Mouse (Mus musculus) liver, embryonic 14.5 days (tissue): Measurements from ENCODE around the gene Prss43. TPM values are rescaled to one million over a fixed set of nuclear protein-coding genes. Genes with fewer than 3 reads are reported as not detected.

Source experiments
- ATAC-seq: fragments of 200-750 bp; cut with Nextera tagmentation; 2 replicates; pipeline ENCODE4 v1.8.0; 2017; ENCODE audit warnings: moderate number of reproducible peaks, mild to moderate bottlenecking, moderate library complexity; ENCODE audit not compliant: insufficient read depth
- DNase-seq, 3 experiments: peaks; one replicate each; pipeline ENCODE4 v3.0.0-alpha.2; 2012 to 2013; ENCODE audit warnings: low read depth in 3 of 3, low spot score in 3 of 3
- H3K27ac ChIP-seq: fragments of 300-500 bp; sonication (generic); 2 replicates; pipeline ENCODE4 v1.5.1; 2014; ENCODE audit warnings: moderate library complexity, mild to moderate bottlenecking, control low read depth, inconsistent platforms
- H3K27me3 ChIP-seq: fragments of 300-500 bp; sonication (generic); 2 replicates; pipeline ENCODE4 v1.6.1; 2014; ENCODE audit warnings: mild to moderate bottlenecking, low read length, moderate library complexity; ENCODE audit not compliant: control insufficient read depth, insufficient read depth
- H3K36me3 ChIP-seq: fragments of 300-500 bp; sonication (generic); replicated peaks from 2 replicates; pipeline ENCODE4 v1.6.1; 2014; ENCODE audit warnings: low read depth; ENCODE audit not compliant: control insufficient read depth, insufficient read depth
- H3K4me1 ChIP-seq, 2 experiments: fragments of 200-500 bp in 1 of 2; fragments of 300-500 bp in 1 of 2; sonication (generic) in 1 of 2; replicated peaks; 2 replicates each; pipeline ENCODE4 v1.6.1; 2012 to 2014; ENCODE audit warnings: antibody characterized with exemption in 1 of 2, inconsistent platforms in 1 of 2, low read length in 1 of 2; ENCODE audit not compliant: control insufficient read depth in 2 of 2, insufficient read depth in 2 of 2
- H3K4me2 ChIP-seq: fragments of 300-500 bp; sonication (generic); 2 replicates; pipeline ENCODE4 v1.6.1; 2014; ENCODE audit warnings: low read depth, mild to moderate bottlenecking, control low read depth, moderate library complexity
- H3K4me3 ChIP-seq, 2 experiments: fragments of 200-500 bp in 1 of 2; fragments of 300-500 bp in 1 of 2; sonication (generic) in 1 of 2; 2 replicates each; pipeline ENCODE4 v1.5.1; 2012 to 2014; ENCODE audit warnings: low read depth in 2 of 2, low read length in 2 of 2, mild to moderate bottlenecking in 2 of 2, control low read depth in 1 of 2, inconsistent platforms in 1 of 2, moderate library complexity in 1 of 2; ENCODE audit not compliant: insufficient read depth in 1 of 2
- H3K9ac ChIP-seq: fragments of 300-500 bp; sonication (generic); replicated peaks from 2 replicates; pipeline ENCODE4 v1.6.1; 2014; ENCODE audit warnings: mild to moderate bottlenecking, control low read depth, moderate library complexity
- H3K9me3 ChIP-seq: fragments of 300-500 bp; sonication (generic); 2 replicates; pipeline ENCODE4 v1.6.1; 2016; ENCODE audit warnings: low read length, mixed read lengths; ENCODE audit not compliant: control insufficient read depth
- CTCF ChIP-seq: IDR thresholded peaks from 2 replicates; pipeline ENCODE4 v1.5.1; 2016; ENCODE audit warnings: antibody characterized with exemption, low read depth, control low read depth
- EP300 ChIP-seq: IDR thresholded peaks from 2 replicates; pipeline ENCODE4 v1.6.1; 2016; ENCODE audit warnings: antibody characterized with exemption, low read depth
- WGBS: fragments of 180-500 bp; shearing (Covaris S2); extraction: QIAGEN DNeasy Blood & Tissue Kit; methylation state at CpG from one replicate; pipeline ENCODE4 v1.1.7; 2014; ENCODE audit not compliant: insufficient replicate concordance; 5-methylcytosine and 5-hydroxymethylcytosine counted together
- polyA plus RNA-seq, 2 experiments: library from polyadenylated mRNA; depleted of rRNA in 1 of 2; stranded (reverse) in 1 of 2; unstranded in 1 of 2; fragments of >200 nt; fragmentation: Nextera tagmentation in 1 of 2; extraction: Ambion mirVana in 1 of 2; gene quantifications; 2 replicates each; pipeline versions ENCODE4 v1.2.1 to v1.2.3; 2012 to 2014

The Prss43 gene
- polyA plus RNA-seq (2012; rRNA removed) (not detected in 2 replicates), polyA plus RNA-seq (2014; fragmentation: Nextera tagmentation; extraction: Ambion mirVana) (not detected in 2 replicates)

GRCm38 (mm10) chr9:110826390-110826789 is at the start of gene Prss43:
TSS of gene Prss43 (plus strand) at chr9:110826690.
- Histone ChIP-seq H3K36me3 (no peaks in the 10 kb centered on the region), H3K27ac (no peak within 1 kb of the TSS), H3K4me1 (peaks cover 0 to 3% of the 10 kb centered on the region in 2 experiments; a peak in 1 of 4 replicates), H3K9ac (no peak within 1 kb of the TSS), H3K9me3 (no peaks in the 10 kb centered on the region), H3K27me3 (no peaks in the 10 kb centered on the region), H3K4me2 (no peak within 1 kb of the TSS), H3K4me3 (no peak within 1 kb of the TSS)
- TF ChIP-seq CTCF: no peak
- no peak for TF ChIP-seq EP300
- ATAC-seq: no peak
- no peak for DNase-seq
- WGBS: 49% methylated on average over 3 of the region's 3 CpGs

DNA sequence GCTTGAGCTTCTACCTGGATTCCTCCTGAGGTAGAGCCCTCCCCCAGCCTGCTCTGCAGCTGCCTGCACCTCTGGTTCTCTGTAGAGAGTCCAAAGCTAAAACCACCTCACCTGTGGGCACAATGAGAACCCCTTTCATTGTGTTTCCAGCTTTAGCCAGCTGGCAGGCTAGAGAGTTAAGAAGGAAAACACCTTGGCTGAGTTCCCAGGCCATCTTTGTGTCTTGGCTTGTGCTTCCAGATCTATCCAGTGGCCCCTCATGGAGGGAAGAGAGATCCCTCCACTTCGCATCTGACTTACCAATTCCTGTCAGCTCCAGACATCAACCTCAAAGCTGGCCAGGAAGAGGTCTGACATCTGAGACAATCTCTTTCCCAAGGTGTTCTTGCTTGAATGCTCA is 48.4 kb upstream of the Prss43 start:
- Histone ChIP-seq H3K9ac (no peak overlapping the region), H3K27ac (no peak overlapping the region), H3K4me3 (no peak overlapping the region), H3K9me3 (no peaks in the 10 kb centered on the region), H3K4me2 (no peak overlapping the region), H3K27me3 (peaks cover 3% of the 10 kb centered on the region), H3K4me1 (peaks cover 0 to 3% of the 10 kb centered on the region in 2 experiments; a peak in 1 of 4 replicates), H3K36me3 (no peaks in the 10 kb centered on the region)
- no peak for DNase-seq
- 67% methylated on average over 1 of the region's 1 CpGs for WGBS
- ATAC-seq: no peak
- TF ChIP-seq CTCF: no peak
- TF ChIP-seq EP300: no peak

- 62% methylated on average over 7 of the region's 7 CpGs for WGBS
- Histone ChIP-seq H3K9me3 (no peaks in the 10 kb centered on the region), H3K27ac (no peak overlapping the region), H3K4me1 (peaks cover 0 to 3% of the 10 kb centered on the region in 2 experiments; a peak in 1 of 4 replicates), H3K36me3 (no peaks in the 10 kb centered on the region), H3K4me3 (no peak overlapping the region), H3K27me3 (peaks cover 3% of the 10 kb centered on the region), H3K9ac (no peak overlapping the region), H3K4me2 (no peak overlapping the region)
- DNase-seq (no peak), ATAC-seq (no peak)
- TF ChIP-seq EP300 (no peak), CTCF (peak; percentile 23; the same call in 1 of the 2 replicates)
These were observed 47.9 kb upstream of the Prss43 start for GRCm38 (mm10) chr9:110778559-110778958.

DNA sequence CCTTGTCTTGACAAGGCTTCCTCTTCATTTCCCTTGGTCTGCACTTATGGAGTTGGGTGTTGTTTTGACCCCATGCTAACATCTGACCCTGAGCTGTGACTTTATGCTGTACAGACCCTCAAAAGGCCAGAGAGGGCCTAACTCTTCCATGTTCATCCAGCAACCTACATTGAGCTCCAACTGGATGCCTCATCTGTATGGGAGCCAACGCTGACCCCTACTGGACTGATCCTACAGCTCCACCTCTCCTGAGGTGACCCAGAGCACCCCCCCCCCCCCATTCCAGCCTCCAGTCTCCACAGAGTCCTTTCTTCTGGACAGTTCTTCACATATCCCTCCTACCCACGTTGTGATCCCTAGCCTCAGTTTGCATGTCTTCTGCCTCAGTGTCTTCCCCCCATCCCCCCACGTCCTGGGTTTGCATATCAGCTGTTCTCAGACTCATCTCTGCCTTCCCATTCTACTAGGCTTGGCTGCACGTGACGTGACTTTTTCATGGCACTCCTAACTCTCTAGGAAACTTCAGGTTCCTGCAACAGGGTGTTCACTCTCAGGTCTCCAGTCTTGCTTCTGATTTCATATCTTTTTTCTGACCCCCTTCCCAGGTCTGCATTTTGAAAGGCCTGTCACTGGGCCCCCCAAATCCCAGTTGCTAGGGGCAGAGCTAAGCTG is 47.1 kb upstream of the Prss43 start:
- TF ChIP-seq CTCF: peak; percentile 47
- no peak for TF ChIP-seq EP300
- Histone ChIP-seq H3K27me3 (peaks cover 3% of the 10 kb centered on the region), H3K36me3 (no peaks in the 10 kb centered on the region), H3K4me3 (no peak overlapping the region), H3K4me2 (no peak overlapping the region), H3K4me1 (peaks cover 0 to 3% of the 10 kb centered on the region in 2 experiments; a peak in 1 of 4 replicates), H3K27ac (no peak overlapping the region), H3K9ac (no peak overlapping the region), H3K9me3 (no peaks in the 10 kb centered on the region)
- 37% methylated on average over 5 of the region's 5 CpGs for WGBS
- ATAC-seq: no peak
- DNase-seq: no peak

DNA sequence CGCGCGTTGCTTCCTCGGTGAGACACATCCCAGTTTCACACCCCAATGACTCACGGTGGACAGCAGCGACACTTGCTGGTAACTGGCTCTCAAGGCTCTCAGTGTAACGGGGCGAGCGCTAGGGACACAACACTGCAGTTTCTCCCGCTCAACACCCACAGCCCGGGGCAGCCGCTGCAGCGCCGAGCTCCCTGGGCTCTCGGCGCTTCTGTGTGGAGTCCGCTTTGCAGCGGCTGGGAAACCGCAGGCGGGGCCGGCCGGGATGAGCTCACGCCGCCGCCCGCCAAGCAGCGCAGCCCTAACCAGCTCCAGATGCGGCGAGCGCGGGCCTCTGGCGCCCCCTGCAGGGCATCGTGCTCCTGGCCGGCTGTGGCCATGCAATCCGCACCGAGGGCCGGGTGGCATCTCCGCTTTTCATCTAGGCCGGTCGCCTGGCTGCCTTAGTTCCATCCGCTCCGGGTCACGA is 45.2 kb upstream of the Prss43 start:
- H3K4me2 ChIP-seq: peak overlapping the region; percentile 71
- H3K4me1 ChIP-seq: peaks cover 0 to 3% of the 10 kb centered on the region in 2 experiments; a peak in 1 of 4 replicates
- ATAC-seq (peak; percentile 89), DNase-seq (peak; percentile 47 to 65 (median 48))
- TF ChIP-seq CTCF (peak; percentile 86), EP300 (no peak)
- H3K36me3 ChIP-seq: no peaks in the 10 kb centered on the region
- no peak overlapping the region for H3K27ac ChIP-seq
- H3K27me3 ChIP-seq: peaks cover 3% of the 10 kb centered on the region
- WGBS: under 1% methylated on average over 42 of the region's 43 CpGs
- H3K9me3 ChIP-seq: no peaks in the 10 kb centered on the region
- no peak overlapping the region for H3K9ac ChIP-seq
- H3K4me3 ChIP-seq: peak overlapping the region; percentile 20 to 45
